ENCODE assay signal across 8 mouse cellular contexts in the genomic region with DNA sequence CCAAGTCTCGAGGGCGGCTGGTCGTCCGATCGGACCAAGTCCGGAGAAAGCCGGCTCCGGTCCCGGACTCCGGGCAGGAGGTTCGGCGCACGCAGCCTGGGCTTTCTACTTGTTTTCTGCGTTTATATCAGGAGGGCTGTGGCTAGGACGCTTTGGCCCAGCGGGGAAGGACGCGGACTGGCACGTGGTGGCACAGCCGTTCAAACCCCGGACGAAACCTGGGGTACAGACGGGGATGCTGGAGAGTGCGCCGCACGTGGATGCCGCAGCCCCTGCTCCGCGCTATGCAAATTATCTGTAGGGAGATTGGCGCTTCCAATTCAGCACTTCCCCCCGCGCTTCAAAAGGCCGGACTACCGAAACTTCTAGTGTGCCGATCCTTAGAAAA. TPM values are rescaled to one million over a fixed set of nuclear protein-coding genes. Genes with fewer than 3 reads are reported as not detected.
DNase-seq lines count a peak whose midpoint lies in the region; ATAC-seq lines count a peak whose summit lies in the region.

No protein-coding gene starts in this region.

- no peaks in the 10 kb centered on the region for H3K36me3 ChIP-seq in hindbrain, embryonic 13.5 days
- H3K36me3 ChIP-seq in lung, embryonic 15.5 days: no peaks in the 10 kb centered on the region

- H3K4me1 ChIP-seq in hindbrain, embryonic 13.5 days (replicated peaks): peaks cover 17% of the 10 kb centered on the region
- H3K4me1 ChIP-seq in lung, embryonic 15.5 days: peaks cover 15% of the 10 kb centered on the region

- peak overlapping the region; percentile 89 for H3K27ac ChIP-seq in hindbrain, embryonic 13.5 days
- H3K27ac ChIP-seq in lung, embryonic 15.5 days: peak overlapping the region; percentile 96

- H3K4me2 ChIP-seq in hindbrain, embryonic 13.5 days: peak overlapping the region; percentile 76
- peak overlapping the region; percentile 77 for H3K4me2 ChIP-seq in lung, embryonic 15.5 days

- ATAC-seq in hindbrain, embryonic 13.5 days (ENCODE audit: low FRiP score): peak; percentile 72
- ATAC-seq in lung, embryonic 15.5 days (ENCODE audit: borderline replicate concordance, extremely low read depth, low FRiP score, low TSS enrichment): peak; percentile 38; the same call in 1 of the 2 replicates

- H3K9me3 ChIP-seq in hindbrain, embryonic 13.5 days: no peaks in the 10 kb centered on the region
- H3K9me3 ChIP-seq in lung, embryonic 15.5 days: no peaks in the 10 kb centered on the region

- peak overlapping the region; percentile 73 for H3K4me3 ChIP-seq in hindbrain, embryonic 13.5 days
- H3K4me3 ChIP-seq in lung, embryonic 15.5 days: peak overlapping the region; percentile 72

- WGBS in hindbrain, embryonic 13.5 days: under 1% methylated on average over 35 of the region's 35 CpGs
- WGBS in lung, embryonic 15.5 days: under 1% methylated on average over 35 of the region's 35 CpGs

- DNase-seq in left cerebral cortex, adult 11 months (ENCODE audit: low spot score): peak; percentile 59
- no peak for DNase-seq in left cerebral cortex, adult 9 months (ENCODE audit: low spot score in 2 of 2)
- DNase-seq in NIH3T3 (ENCODE audit: low read depth): peak; percentile 76
- DNase-seq in embryo, embryonic 10.5 days (ENCODE audit: low spot score): peak; percentile 84
- DNase-seq in ovary, postnatal 14 days (ENCODE audit: low spot score): peak; percentile 66
- no peak for DNase-seq in gastrocnemius, adult 18-20 months (ENCODE audit: low spot score)

- peak overlapping the region; percentile 74 for H3K9ac ChIP-seq in hindbrain, embryonic 13.5 days
- H3K9ac ChIP-seq in lung, embryonic 15.5 days: peak overlapping the region; percentile 60

- H3K27me3 ChIP-seq in hindbrain, embryonic 13.5 days: no peaks in the 10 kb centered on the region
- no peaks in the 10 kb centered on the region for H3K27me3 ChIP-seq in lung, embryonic 15.5 days

RNA-seq across cellular contexts. Expression of gene Abi3, which starts 17.2 kb away (rescaled TPM):
- 2.1 and 2.4 TPM in 2 replicates for polyA plus RNA-seq in hindbrain, embryonic 13.5 days (2015; fragmentation: Nextera tagmentation; extraction: Ambion mirVana)
- polyA plus RNA-seq in lung, embryonic 15.5 days (2015; fragmentation: Nextera tagmentation; extraction: Ambion mirVana): 11.4 and 19.7 TPM in 2 replicates
- total RNA-seq in gastrocnemius, adult 18-20 months (2021): 1 to 10 TPM; 3.0 to 4.2 TPM

RNA-seq across cellular contexts. Expression of gene Gngt2, which starts 22.4 kb away (rescaled TPM):
- 4.1 and 4.8 TPM in 2 replicates for polyA plus RNA-seq in hindbrain, embryonic 13.5 days (2015; fragmentation: Nextera tagmentation; extraction: Ambion mirVana)
- polyA plus RNA-seq in lung, embryonic 15.5 days (2015; fragmentation: Nextera tagmentation; extraction: Ambion mirVana): 18.9 and 20.9 TPM in 2 replicates
- total RNA-seq in gastrocnemius, adult 18-20 months (2021): 1 to 10 TPM; 5.5 to 6.9 TPM

RNA-seq across cellular contexts. Expression of gene Phospho1, which starts 35.2 kb away (rescaled TPM):
- polyA plus RNA-seq in hindbrain, embryonic 13.5 days (2015; fragmentation: Nextera tagmentation; extraction: Ambion mirVana): 0.39 TPM in 1 of 2 replicates, not detected in the other
- polyA plus RNA-seq in lung, embryonic 15.5 days (2015; fragmentation: Nextera tagmentation; extraction: Ambion mirVana): 0.32 and 0.84 TPM in 2 replicates
- total RNA-seq in gastrocnemius, adult 18-20 months (2021): 100 to 1,000 TPM; 355 to 388 TPM

RNA-seq across cellular contexts. Expression of gene B4galnt2, which starts 55.2 kb away (rescaled TPM):
- polyA plus RNA-seq in hindbrain, embryonic 13.5 days (2015; fragmentation: Nextera tagmentation; extraction: Ambion mirVana): not detected in 2 replicates
- 0.13 and 0.30 TPM in 2 replicates for polyA plus RNA-seq in lung, embryonic 15.5 days (2015; fragmentation: Nextera tagmentation; extraction: Ambion mirVana)
- total RNA-seq in gastrocnemius, adult 18-20 months (2021): not detected

Comparison
In these comparisons a context has a peak if more than half of its experiments do, and no peak if none do; other contexts are left out.
1. DNase-seq: peak in left cerebral cortex, adult 11 months (single experiment), NIH3T3 (single experiment), embryo, embryonic 10.5 days (single experiment) and ovary, postnatal 14 days (single experiment); none in left cerebral cortex, adult 9 months (0 of 2) and gastrocnemius, adult 18-20 months (single experiment).